Mouse (Mus musculus) intestine, embryonic 14.5 days (tissue): ENCODE measurements around the gene Psmd10. TPM values are rescaled to one million over a fixed set of nuclear protein-coding genes. Genes with fewer than 3 reads are reported as not detected.

Experiments used
- ATAC-seq: fragments of 200-750 bp; cut with Nextera tagmentation; replicated peaks from 2 replicates; pipeline ENCODE4 v1.8.0; 2017; ENCODE audit warnings: low read depth, moderate number of reproducible peaks, moderate TSS enrichment, moderate library complexity; ENCODE audit not compliant: low FRiP score, low TSS enrichment
- DNase-seq: peaks from one replicate; pipeline ENCODE4 v3.0.0-alpha.2; 2018; ENCODE audit warnings: low spot score
- H3K27ac ChIP-seq: fragments of 300-500 bp; sonication (generic); 2 replicates; pipeline ENCODE4 v1.5.1; 2014; ENCODE audit warnings: low read depth, mild to moderate bottlenecking, control low read depth
- H3K27me3 ChIP-seq: fragments of 300-500 bp; sonication (generic); replicated peaks from 2 replicates; pipeline ENCODE4 v1.6.1; 2014; ENCODE audit warnings: low read length, control low read depth; ENCODE audit not compliant: control insufficient read depth, insufficient read depth
- H3K36me3 ChIP-seq: fragments of 300-500 bp; sonication (generic); 2 replicates; pipeline ENCODE4 v1.6.1; 2014; ENCODE audit warnings: low read length, control low read depth; ENCODE audit not compliant: control insufficient read depth, insufficient read depth
- H3K4me1 ChIP-seq: fragments of 300-500 bp; sonication (generic); replicated peaks from 2 replicates; pipeline ENCODE4 v1.6.1; 2014; ENCODE audit warnings: low read length, control low read depth, mixed read lengths; ENCODE audit not compliant: control insufficient read depth, insufficient read depth
- H3K4me2 ChIP-seq: fragments of 300-500 bp; sonication (generic); 2 replicates; pipeline ENCODE4 v1.6.1; 2014; ENCODE audit warnings: low read length
- H3K4me3 ChIP-seq: fragments of 300-500 bp; sonication (generic); 2 replicates; pipeline ENCODE4 v1.5.1; 2014; ENCODE audit warnings: low read depth, low read length, control low read depth, mixed read lengths
- H3K9ac ChIP-seq: fragments of 300-500 bp; sonication (generic); 2 replicates; pipeline ENCODE4 v1.6.1; 2014; ENCODE audit warnings: mild to moderate bottlenecking, low read length
- H3K9me3 ChIP-seq: fragments of 300-500 bp; sonication (generic); 2 replicates; pipeline ENCODE4 v1.6.1; 2016; ENCODE audit warnings: low read length, control low read depth; ENCODE audit not compliant: control insufficient read depth
- WGBS: fragments of 180-500 bp; shearing (Covaris S2); extraction: QIAGEN DNeasy Blood & Tissue Kit; methylation state at CpG from one replicate; pipeline ENCODE4 v1.1.7; 2014; 5-methylcytosine and 5-hydroxymethylcytosine counted together
- polyA plus RNA-seq: library from polyadenylated mRNA; unstranded; fragments of >200 nt; fragmentation: Nextera tagmentation; extraction: Ambion mirVana; gene quantifications from 2 replicates; pipeline ENCODE4 v1.2.1, GENCODE M21; 2014

The Psmd10 gene
- polyA plus RNA-seq, 1 experiment from 2014 or later, result 41.3 TPM

- no peak overlapping the region for H3K27ac ChIP-seq
- H3K4me1 ChIP-seq, result no peaks in the 10 kb centered on the region
- DNase-seq, result no peak
- 0 out of 2 replicates have a peak, but pooled peaks cover 16% of the 10 kb centered on the region for H3K27me3 ChIP-seq
- H3K4me2 ChIP-seq, result no peak overlapping the region
- no peak overlapping the region for H3K9ac ChIP-seq
- WGBS, result 55% methylated on average over 2 of the region's 2 CpGs
- H3K4me3 ChIP-seq, result no peak overlapping the region
- no peaks in the 10 kb centered on the region for H3K9me3 ChIP-seq
- H3K36me3 ChIP-seq, result no peaks in the 10 kb centered on the region
- ATAC-seq, result no peak
These were observed 23.0 kb upstream of the Psmd10 start for GRCm38 (mm10) chrX:140979546-140979945.

DNA sequence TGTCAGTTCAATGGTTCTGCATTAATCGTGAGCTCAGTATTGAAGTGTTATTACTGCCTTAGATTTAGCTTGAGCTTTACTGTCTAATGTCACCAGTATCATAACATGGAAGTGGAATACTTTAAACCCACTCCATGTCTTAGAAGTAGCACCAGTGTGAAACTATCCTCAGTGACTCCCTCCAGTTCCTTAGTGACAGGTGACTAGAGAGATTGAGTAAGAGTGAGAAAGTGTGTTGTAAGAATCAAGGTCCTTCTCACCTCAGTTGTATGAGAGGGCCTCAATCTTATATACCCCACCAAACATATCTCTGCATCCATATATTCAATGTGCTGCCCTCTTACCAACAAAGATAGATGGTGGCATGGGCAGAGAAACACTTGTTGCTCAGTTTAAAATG, 22.4 kb upstream of the Psmd10 start:
- Histone ChIP-seq H3K4me1 (no peaks in the 10 kb centered on the region), H3K27ac (no peak overlapping the region), H3K9me3 (no peaks in the 10 kb centered on the region), H3K9ac (no peak overlapping the region), H3K36me3 (no peaks in the 10 kb centered on the region), H3K4me2 (no peak overlapping the region), H3K4me3 (no peak overlapping the region), H3K27me3 (0 out of 2 replicates have a peak, but pooled peaks cover 12% of the 10 kb centered on the region)
- WGBS, result 90% methylated on average over 1 of the region's 1 CpGs
- ATAC-seq (no peak), DNase-seq (no peak)

- H3K27ac ChIP-seq, result no peak overlapping the region
- peak overlapping the region; percentile 47 for H3K4me3 ChIP-seq
- ATAC-seq (peak; percentile 45), DNase-seq (peak; percentile 69)
- WGBS, result 25% methylated on average over 5 of the region's 5 CpGs
- H3K4me2 ChIP-seq, result peak overlapping the region; percentile 51
- H3K27me3 ChIP-seq, result no peaks in the 10 kb centered on the region
- no peaks in the 10 kb centered on the region for H3K36me3 ChIP-seq
- H3K9me3 ChIP-seq, result no peaks in the 10 kb centered on the region
- H3K4me1 ChIP-seq, result no peaks in the 10 kb centered on the region
- 0 out of 2 replicates have a peak overlapping the region, but pooled peaks have one; percentile 25 for H3K9ac ChIP-seq
These were observed 431 bp upstream of the Psmd10 start for GRCm38 (mm10) chrX:140956959-140957358.

DNA sequence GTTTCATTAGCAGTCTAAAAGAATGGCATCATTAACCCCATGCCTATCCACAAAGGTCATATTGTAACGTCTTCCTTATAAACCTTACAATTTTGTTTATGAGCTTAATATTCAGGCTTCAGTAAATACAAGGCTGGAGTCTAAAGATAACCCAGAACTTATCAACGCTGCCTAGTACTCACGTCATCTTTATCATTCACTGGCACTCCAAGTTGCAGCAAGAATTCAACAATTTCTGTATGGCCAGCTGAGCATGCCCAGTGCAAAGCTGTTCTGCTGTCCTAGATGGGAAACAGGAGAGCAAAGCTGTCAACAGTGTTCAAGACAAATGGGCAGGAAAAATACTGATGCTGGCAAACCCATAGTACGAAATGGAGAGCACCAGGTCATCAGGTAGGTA, 2.9 kb downstream of the Psmd10 start:
- no peaks in the 10 kb centered on the region for H3K4me1 ChIP-seq
- no peaks in the 10 kb centered on the region for H3K27me3 ChIP-seq
- no peaks in the 10 kb centered on the region for H3K9me3 ChIP-seq
- H3K9ac ChIP-seq, result no peak overlapping the region
- H3K36me3 ChIP-seq, result no peaks in the 10 kb centered on the region
- DNase-seq (no peak), ATAC-seq (no peak)
- H3K4me3 ChIP-seq, result no peak overlapping the region
- WGBS, result 91% methylated on average over 4 of the region's 4 CpGs
- H3K27ac ChIP-seq, result no peak overlapping the region
- no peak overlapping the region for H3K4me2 ChIP-seq

DNA sequence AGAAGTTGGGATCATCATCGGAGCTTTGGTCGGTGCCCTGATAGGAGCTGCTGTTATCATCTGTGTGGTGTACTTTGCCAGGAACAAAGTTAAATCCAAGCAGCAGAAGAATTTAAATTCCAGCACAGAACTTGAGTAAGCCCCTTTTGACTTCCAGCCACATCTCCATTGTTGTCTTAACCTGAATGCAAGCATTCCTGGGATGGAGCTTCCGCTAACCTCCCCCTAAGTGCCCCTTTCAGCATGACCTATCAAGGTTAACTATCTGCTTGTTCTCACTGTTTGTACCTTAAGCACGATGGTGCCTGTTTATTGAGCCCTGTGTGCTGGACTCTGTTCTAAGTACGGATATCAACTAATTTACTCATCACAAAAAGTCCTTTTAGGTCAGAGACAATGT, 20.3 kb downstream of the Psmd10 start:
- Histone ChIP-seq H3K27ac (no peak overlapping the region), H3K9ac (no peak overlapping the region), H3K4me2 (no peak overlapping the region), H3K4me3 (no peak overlapping the region), H3K27me3 (peaks cover 4% of the 10 kb centered on the region; the same call in 1 of the 2 replicates), H3K36me3 (no peaks in the 10 kb centered on the region), H3K4me1 (no peaks in the 10 kb centered on the region), H3K9me3 (no peaks in the 10 kb centered on the region)
- no peak for DNase-seq
- ATAC-seq, result no peak
- WGBS, result 41% methylated on average over 5 of the region's 5 CpGs

DNA sequence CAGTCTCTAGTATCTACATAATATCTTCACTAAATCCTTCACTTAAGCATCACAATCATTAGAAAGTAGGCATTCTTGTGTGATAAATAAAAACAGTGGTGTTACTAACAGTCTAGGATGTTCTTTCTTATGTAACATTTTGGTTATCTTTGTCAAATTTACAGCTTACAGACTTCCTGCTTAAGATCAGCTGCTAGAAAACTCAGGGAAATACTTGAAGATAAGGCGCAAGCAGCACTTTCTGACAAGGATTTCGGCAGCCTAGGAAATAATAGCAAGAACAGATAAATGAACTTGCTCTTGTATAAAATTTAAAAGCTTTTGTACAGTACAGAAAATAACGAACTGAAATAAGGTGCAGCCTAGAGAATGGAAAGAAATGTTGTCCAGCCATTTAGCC, 23.3 kb downstream of the Psmd10 start:
- Histone ChIP-seq H3K9ac (no peak overlapping the region), H3K4me1 (no peaks in the 10 kb centered on the region), H3K4me3 (no peak overlapping the region), H3K36me3 (no peaks in the 10 kb centered on the region), H3K27ac (no peak overlapping the region), H3K27me3 (peaks cover 4% of the 10 kb centered on the region; the same call in 1 of the 2 replicates), H3K4me2 (no peak overlapping the region), H3K9me3 (no peaks in the 10 kb centered on the region)
- WGBS, result 75% methylated on average over 3 of the region's 3 CpGs
- no peak for ATAC-seq
- no peak for DNase-seq

GRCm38 (mm10) chrX:140932066-140932465, 24.5 kb downstream of the Psmd10 start:
- 69% methylated on average over 3 of the region's 3 CpGs for WGBS
- DNase-seq, result no peak
- Histone ChIP-seq H3K4me2 (no peak overlapping the region), H3K4me3 (no peak overlapping the region), H3K9me3 (no peaks in the 10 kb centered on the region), H3K4me1 (no peaks in the 10 kb centered on the region), H3K36me3 (no peaks in the 10 kb centered on the region), H3K9ac (no peak overlapping the region), H3K27ac (no peak overlapping the region), H3K27me3 (peaks cover 4% of the 10 kb centered on the region; the same call in 1 of the 2 replicates)
- ATAC-seq, result no peak

- Histone ChIP-seq H3K4me1 (no peaks in the 10 kb centered on the region), H3K36me3 (no peaks in the 10 kb centered on the region), H3K4me3 (no peak overlapping the region), H3K4me2 (no peak overlapping the region), H3K9ac (no peak overlapping the region), H3K9me3 (no peaks in the 10 kb centered on the region), H3K27me3 (0 out of 2 replicates have a peak, but pooled peaks cover 15% of the 10 kb centered on the region), H3K27ac (no peak overlapping the region)
- WGBS, result 78% methylated on average over 6 of the region's 6 CpGs
- DNase-seq (no peak), ATAC-seq (no peak)
These were observed 35.2 kb downstream of the Psmd10 start for GRCm38 (mm10) chrX:140921321-140921720.

- 46% methylated on average over 7 of the region's 7 CpGs for WGBS
- Histone ChIP-seq H3K4me1 (no peaks in the 10 kb centered on the region), H3K4me3 (no peak within 1 kb of the TSS), H3K9me3 (no peaks in the 10 kb centered on the region), H3K27me3 (0 out of 2 replicates have a peak, but pooled peaks cover 3% of the 10 kb centered on the region), H3K36me3 (no peaks in the 10 kb centered on the region), H3K9ac (no peak within 1 kb of the TSS), H3K27ac (no peak within 1 kb of the TSS), H3K4me2 (no peak within 1 kb of the TSS)
- ATAC-seq, result no peak
- no peak for DNase-seq
These were observed 49.2 kb downstream of the Psmd10 start, which contains the start of gene Vsig1 for GRCm38 (mm10) chrX:140907360-140907759. TSS of gene Vsig1 (plus strand) at chrX:140907608.
